Mouse (Mus musculus): ENCODE results near the gene Pxt1. TPM values are rescaled to one million over a fixed set of nuclear protein-coding genes. Genes with fewer than 3 reads are reported as not detected.

Gene Pxt1
- total RNA-seq, 2 experiments from 2014 or later, result not detected

DNA sequence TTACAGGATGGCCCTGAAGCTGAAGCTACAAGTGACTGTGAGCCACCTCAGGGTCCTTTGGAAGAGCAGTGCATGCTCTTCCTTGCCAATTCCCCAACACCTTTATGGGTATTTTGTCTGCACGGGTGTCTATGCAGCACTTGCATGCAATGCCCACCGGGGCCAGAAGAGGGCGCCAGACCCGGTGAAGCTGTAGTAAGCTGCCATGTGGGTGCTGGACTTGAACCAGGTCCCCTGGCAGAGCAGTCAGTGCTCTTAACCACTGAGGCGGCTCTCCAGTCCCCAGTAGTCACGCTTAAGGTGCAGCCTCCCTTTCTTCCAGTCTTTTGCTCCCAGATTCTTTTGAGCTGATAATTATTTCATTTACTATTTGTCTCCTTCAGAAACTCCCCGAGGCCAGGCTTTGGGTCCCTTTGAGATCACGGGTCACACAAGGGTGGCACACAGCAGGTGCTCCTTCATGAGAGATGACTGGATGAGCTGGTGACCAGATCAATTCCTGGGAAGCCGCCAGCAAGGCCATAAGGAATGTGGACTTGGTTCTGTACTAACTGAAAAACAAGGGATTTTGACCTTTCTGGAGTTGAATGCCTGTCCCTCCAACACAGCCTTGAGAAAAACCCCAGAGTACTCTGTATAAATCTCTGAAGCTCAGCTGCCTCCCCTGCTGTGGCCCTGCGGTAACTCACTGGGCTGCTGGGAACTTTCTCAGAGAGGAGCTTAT is 6.9 kb downstream of the Pxt1 start:
- no peak overlapping the region for H3K4me3 ChIP-seq
- TF ChIP-seq CTCF (conservative IDR thresholded peaks at IDR 0.05), result peak; percentile 76
- no peak overlapping the region for H3K27ac ChIP-seq
- DNase-seq (ENCODE audit: low spot score in 2 of 2), result no peak

DNA sequence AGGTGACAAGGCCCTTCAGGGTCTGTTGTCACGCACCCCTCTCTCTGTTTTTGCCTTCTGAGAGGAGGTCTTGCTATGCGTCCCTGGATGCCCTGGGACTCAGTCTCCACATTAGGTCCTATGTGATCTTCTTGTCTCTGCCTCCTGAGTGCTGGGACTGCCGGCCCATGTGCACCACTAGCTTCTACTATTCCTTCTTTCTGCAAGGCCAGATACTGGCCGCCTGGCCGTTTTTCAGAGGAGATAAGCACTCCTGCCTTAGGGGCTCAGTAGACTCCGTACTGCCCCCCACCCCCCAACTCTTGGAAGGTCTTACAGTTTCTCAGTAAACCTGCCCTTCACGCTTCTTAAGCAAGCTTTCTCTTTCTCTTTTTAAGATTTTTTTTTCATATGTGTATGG is 7.5 kb downstream of the Pxt1 start:
- TF ChIP-seq CTCF (conservative IDR thresholded peaks at IDR 0.05), result no peak
- H3K4me3 ChIP-seq, result no peak overlapping the region
- H3K27ac ChIP-seq, result no peak overlapping the region
- no peak for DNase-seq (ENCODE audit: low spot score in 2 of 2)

DNA sequence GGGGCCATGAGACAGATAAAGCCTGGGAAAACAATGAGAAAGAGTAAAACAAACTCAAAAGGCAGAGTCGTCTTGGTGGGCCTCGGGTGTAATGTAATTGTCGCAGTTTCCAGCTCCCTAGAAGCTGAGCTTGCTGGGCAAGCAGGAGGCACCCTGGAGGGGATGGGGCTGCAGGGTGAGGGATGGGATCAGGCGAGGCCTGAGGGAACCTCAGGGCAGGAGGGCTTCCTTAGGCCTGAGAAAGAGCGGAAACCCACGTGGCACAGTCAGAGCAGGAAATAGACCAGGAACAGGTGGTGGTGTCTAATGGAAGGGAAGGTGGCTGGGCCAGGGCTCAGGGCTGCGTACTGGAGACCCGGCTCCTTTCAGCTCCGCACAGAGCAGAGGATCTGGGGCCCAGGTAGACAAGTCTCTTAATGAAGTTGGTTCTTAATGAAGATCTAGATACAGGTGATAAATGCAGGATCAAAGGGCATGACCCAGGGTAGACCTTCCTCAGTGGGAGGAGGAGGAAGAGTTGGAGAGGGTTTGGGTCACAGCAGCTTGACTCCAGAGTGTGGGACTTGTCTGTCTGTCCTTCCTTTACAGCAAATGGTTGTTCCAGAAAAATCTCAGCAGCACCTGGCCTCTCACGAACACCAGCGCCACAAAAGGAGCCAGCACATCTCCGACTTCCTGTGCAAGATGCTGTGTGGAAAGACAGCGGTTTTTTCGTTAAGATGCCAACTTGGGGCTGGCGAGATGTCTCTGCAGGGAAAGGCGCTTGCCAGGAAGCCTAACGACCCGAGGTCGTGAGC is 9.3 kb downstream of the Pxt1 start:
- no peak overlapping the region for H3K4me3 ChIP-seq
- no peak for TF ChIP-seq CTCF (conservative IDR thresholded peaks at IDR 0.05)
- H3K27ac ChIP-seq, result no peak overlapping the region
- no peak for DNase-seq (ENCODE audit: low spot score in 2 of 2)

DNA sequence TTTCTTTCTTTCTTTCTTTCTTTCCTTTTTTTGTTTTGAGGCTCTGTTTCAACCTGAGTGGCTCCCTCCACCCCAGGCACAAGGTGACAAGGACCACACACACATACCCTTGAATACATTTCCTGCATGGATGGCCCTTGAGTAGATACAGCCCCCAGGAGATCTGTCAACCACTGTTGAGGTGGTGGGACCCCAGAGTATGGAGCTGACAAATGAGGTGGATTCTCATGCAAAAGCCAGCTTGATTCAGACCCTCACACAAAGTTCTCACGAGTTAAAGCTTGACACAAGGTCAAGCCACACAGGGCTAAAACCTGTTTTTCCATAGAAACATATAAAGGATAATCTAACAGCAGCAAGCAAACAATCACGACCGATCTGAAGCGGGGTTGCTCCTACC is 11.4 kb downstream of the Pxt1 start:
- H3K4me3 ChIP-seq, result no peak overlapping the region
- DNase-seq (ENCODE audit: low spot score in 2 of 2), result no peak
- H3K27ac ChIP-seq, result no peak overlapping the region

DNA sequence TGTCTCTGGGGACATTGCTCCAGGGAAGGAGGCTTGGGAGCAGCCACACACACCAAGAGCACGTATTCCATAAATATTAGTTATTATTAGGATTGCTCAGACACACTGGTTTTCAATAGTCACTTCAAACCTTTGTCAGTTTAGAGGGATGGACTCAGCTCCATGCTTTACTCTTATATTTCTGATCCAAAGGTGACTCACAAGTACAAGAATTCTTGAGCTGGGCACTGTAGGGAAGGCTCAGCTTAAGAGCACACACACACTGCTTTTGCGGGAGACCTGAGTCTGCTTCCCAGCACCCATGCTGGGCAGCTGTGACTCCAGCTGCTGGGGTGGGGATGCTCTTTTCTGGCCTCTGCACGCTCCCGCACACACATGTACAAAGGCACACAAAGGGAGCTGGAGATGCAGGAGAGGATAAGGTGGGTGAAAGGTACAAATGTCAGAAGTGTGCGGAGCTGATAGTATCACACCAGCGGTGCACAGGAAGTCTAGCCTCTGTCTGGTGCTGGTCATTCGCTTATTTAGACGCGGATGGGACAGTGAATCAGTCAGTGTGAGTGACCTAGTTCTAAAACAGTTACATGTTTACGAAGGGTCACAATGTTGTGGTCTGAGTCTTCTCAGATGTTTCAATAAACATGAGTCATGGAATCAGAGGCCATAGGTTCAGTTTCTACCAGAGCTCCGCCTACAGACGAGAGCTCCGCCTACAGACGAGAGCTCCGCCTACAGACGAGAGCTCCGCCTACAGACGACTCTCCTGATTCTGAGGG is 12.0 kb downstream of the Pxt1 start:
- DNase-seq (ENCODE audit: low spot score in 2 of 2), result peak in 1 of 2 experiments; percentile 4
- no peak for TF ChIP-seq CTCF (conservative IDR thresholded peaks at IDR 0.05)
- Histone ChIP-seq H3K4me3 (no peak overlapping the region), H3K27ac (no peak overlapping the region)

More for the DNA sequence above, 11.4 kb downstream of the Pxt1 start:
- TF ChIP-seq CTCF (conservative IDR thresholded peaks at IDR 0.05), result no peak

DNA sequence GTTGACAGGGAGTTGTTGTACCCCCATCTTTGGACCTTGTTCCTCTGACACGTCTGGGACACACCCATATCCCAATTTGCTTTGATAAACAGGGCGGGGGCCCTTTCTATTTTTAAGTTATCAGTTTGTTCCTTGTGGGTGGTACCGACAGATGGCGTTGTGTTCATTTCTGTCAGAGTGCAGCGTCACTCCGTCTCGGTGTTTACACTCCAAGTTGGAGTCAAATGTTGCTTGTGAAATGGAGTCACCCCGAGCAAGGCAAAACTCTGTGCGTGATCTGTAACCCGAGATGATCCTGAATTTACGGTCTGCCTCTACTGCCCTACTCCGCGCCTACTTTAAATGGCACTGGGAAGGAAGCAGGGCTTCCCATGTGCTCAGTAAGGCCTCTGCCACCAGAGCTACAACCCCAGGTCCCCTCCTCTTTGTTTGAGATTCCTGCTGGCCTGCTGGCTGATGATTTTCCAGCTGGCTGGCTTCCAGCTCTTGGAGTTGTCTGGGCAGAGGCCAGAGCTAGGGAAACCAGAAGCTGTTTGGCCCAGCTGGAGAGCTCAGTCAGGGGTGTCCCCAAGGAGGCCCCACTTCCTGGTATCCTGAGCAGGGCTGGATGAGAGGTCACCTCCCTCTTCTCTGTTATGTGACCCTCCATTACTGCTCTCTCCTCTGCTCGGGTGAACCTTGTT is 13.1 kb downstream of the Pxt1 start:
- TF ChIP-seq CTCF (conservative IDR thresholded peaks at IDR 0.05), result peak; percentile 63
- Histone ChIP-seq H3K4me3 (no peak overlapping the region; the same call in 1 of the 2 replicates), H3K27ac (peak overlapping the region; percentile 19; the same call in 1 of the 2 replicates)
- DNase-seq (ENCODE audit: low spot score in 2 of 2), result peak; percentile 35 to 59

DNA sequence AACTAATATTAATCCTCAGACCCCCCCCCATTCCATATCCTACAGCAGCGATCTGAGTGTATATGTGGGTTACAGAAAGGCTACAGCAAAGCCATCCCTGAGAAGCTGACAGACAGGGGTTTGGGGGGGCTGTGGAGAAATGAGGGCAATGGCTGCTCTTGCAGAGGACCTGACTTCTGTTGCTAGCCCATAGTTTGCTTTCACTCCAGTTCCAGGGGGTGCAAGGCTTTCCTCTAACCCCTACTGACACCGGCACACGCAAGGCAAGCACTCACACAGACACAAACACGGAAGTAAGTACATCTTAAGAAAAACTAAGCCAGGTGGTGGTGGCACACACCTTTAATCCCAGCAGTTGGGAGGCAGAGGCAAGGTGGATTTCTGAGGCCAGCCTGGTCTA is 14.3 kb downstream of the Pxt1 start:
- peak in 1 of 2 experiments; percentile 7 for DNase-seq (ENCODE audit: low spot score in 2 of 2)
- no peak overlapping the region for H3K27ac ChIP-seq
- no peak overlapping the region for H3K4me3 ChIP-seq
- no peak for TF ChIP-seq CTCF (conservative IDR thresholded peaks at IDR 0.05)

DNA sequence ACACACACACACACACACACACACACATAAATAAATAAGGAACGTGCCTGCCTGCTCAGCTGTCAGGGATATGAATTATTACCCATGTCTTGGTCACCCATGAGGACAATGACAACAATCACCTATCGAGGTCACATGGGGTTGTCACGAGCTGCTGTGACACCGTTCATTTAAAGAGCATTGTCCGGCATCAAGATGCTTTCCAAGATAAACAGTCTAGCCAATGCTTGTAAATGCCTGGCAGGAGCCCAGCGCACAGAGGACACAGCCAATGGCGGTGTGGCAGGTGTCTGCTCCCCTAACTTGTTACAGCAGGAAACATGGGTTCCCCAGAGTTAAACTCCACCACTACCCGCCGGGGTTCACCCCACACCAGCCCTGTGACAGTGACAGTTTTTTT is 15.6 kb downstream of the Pxt1 start:
- Histone ChIP-seq H3K27ac (no peak overlapping the region), H3K4me3 (no peak overlapping the region)
- no peak for TF ChIP-seq CTCF (conservative IDR thresholded peaks at IDR 0.05)
- peak in 1 of 2 experiments; percentile 4 for DNase-seq (ENCODE audit: low spot score in 2 of 2)

DNA sequence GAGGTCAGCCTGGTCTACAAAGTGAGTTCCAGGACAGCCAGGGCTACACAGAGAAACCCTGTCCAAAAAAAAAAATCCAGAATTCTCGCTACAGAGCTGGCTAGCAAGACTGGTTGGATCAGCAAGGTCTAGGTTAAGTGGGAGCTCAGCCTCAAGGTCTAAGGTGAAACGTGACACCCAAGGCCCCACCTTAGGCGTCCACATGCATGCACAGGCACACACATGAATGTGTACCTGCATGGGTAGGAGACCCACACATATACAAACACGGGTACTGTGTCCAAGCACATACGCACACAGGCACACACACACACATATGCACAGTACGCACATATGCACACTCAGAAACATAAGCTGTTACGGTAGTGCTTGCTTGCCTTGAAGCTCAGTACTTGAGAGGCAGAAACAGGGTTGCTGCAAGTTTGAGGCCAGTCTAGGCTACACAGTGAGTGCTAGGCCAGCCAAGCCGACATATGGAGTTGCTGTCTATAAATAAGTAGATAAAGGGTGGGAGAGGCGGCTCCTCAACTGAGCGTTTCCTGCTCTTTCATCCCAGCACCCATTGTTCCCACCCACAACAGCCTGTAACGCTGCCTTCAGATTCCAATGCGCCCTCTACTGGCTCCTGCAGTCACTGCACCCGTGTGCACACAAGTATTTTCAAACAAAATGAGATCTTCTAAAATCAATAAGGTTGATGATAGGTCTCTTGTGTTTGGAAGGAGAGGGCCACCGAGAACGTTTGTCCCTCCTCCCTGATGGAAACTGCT is 16.6 kb downstream of the Pxt1 start:
- peak; percentile 40 to 62 for DNase-seq (ENCODE audit: low spot score in 2 of 2)
- H3K27ac ChIP-seq, result peak overlapping the region; percentile 28; the same call in 1 of the 2 replicates
- H3K4me3 ChIP-seq, result no peak overlapping the region
- TF ChIP-seq CTCF (conservative IDR thresholded peaks at IDR 0.05), result peak; percentile 92

DNA sequence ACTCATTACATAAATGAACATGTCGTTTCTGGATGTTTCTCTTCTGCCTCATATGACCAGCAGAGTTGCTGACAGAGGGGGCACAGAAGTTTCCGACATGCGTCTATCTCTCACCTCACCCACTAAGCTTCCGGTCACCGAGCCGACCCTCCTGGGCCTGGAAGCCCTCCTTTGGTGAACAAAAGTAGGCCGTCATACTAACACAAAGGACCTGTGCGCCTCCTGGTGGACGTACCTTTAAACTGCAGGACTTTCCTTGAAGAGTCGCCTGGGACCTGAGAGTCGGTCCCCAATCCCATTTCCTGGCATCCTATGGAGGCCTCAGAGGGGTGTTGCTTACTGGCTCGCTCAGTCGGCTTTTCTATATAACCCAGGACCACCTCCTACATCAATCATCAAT is 17.3 kb downstream of the Pxt1 start:
- peak; percentile 96 for TF ChIP-seq CTCF (conservative IDR thresholded peaks at IDR 0.05)
- peak; percentile 71 to 85 for DNase-seq (ENCODE audit: low spot score in 2 of 2)
- Histone ChIP-seq H3K4me3 (no peak overlapping the region), H3K27ac (0 out of 2 replicates have a peak overlapping the region, but pooled peaks have one; percentile 2)

DNA sequence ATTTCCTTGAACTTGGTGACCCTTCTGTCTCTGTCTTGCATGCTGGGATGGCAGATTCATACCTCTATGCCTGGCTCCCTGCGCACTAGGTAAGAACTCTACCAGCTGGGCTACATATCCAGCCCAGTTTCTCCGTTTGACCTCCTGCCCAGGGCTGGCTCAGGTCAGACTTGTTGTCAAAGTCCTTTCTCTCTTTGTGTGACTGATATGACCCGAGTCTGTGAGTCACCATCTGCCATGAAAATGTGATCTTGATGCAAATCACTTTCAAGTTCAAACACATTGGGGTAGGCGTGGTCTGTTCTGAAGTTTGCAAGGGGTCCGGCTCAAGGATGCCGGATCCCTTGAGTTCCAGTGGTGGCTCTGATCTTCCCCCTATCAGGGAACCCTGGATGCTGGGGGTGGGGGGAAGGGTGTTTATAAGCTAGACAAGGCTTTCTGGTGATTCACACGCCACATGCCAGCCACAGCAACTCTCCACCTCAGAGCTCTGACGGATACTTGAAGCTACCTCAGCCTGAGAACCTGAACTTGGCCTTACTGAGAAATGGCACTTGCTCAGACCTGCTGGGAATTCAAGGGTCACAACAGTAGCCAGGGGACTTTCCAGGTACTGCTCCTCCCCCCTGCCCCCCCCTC is 18.6 kb downstream of the Pxt1 start:
- TF ChIP-seq CTCF (conservative IDR thresholded peaks at IDR 0.05), result no peak
- H3K27ac ChIP-seq, result no peak overlapping the region
- peak in 1 of 2 experiments; percentile 1 for DNase-seq (ENCODE audit: low spot score in 2 of 2)

More for the DNA sequence above, 18.6 kb downstream of the Pxt1 start:
- no peak overlapping the region for H3K4me3 ChIP-seq

Data from layer of hippocampus, adult 2 months (tissue).